Mouse (Mus musculus): ENCODE results near the gene Camsap3. TPM values are rescaled to one million over a fixed set of nuclear protein-coding genes. Genes with fewer than 3 reads are reported as not detected.
"Not testable (repeated sequence)": the region's sequence is repeated elsewhere in the genome, so short reads cannot be mapped to it uniquely, and the experiment has no call there.

The Camsap3 gene
- polyA plus RNA-seq, 1 experiment, result 2.4 TPM

GRCm38 (mm10) chr8:3567641-3568371, 19.3 kb upstream of the Camsap3 start, which contains the start of gene C330021F23Rik:
C330021F23Rik (plus strand) TSS chr8:3567990.
- no peaks in the 10 kb centered on the region for H3K4me1 ChIP-seq (ENCODE audit: control insufficient read depth, insufficient read depth, insufficient read length)
- no peak within 1 kb of the TSS for H3K4me3 ChIP-seq (ENCODE audit: extremely low read depth, insufficient read depth, insufficient read length)
- no peaks in the 10 kb centered on the region for H3K36me3 ChIP-seq (ENCODE audit: control insufficient read depth, insufficient read depth, low read length)
- DNase-seq (ENCODE audit: low read depth in 1 of 2, low spot score in 2 of 2), result no peak
- TF ChIP-seq POLR2A (IDR thresholded peaks at IDR 0.05; ENCODE audit: low read depth, low read length) (no peak), CTCF (IDR thresholded peaks at IDR 0.05; ENCODE audit: extremely low read depth, insufficient read depth, insufficient read length, insufficient replicate concordance) (no peak)
- H3K27me3 ChIP-seq (ENCODE audit: control insufficient read depth, insufficient read depth, low read length), result no peaks in the 10 kb centered on the region
- WGBS, result 58% methylated on average over 12 of the region's 12 CpGs
- no peak within 1 kb of the TSS for H3K27ac ChIP-seq (ENCODE audit: insufficient read depth, low read length)

DNA sequence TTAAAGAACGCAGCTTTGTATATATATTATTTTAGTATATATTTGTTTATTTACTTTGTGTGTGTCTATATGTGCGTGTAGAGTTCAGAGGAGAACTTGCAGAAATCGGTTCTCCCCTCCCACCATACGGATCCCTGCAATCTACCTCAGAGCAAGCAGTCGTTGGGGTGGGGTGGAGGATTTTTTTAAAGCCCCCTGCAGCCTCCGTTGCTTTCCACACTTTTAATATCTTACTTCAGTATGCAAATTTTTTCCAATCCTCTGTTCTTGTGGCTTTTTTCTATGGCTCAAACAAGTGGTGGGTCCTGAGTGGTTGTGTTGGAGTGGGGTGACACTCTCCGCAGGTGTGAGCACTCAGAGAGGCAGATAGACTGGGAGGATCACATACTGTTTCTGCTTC, 18.7 kb upstream of the Camsap3 start:
- no peak overlapping the region for H3K4me3 ChIP-seq (ENCODE audit: extremely low read depth, insufficient read depth, insufficient read length)
- no peaks in the 10 kb centered on the region for H3K27me3 ChIP-seq (ENCODE audit: control insufficient read depth, insufficient read depth, low read length)
- no peaks in the 10 kb centered on the region for H3K36me3 ChIP-seq (ENCODE audit: control insufficient read depth, insufficient read depth, low read length)
- 40% methylated on average over 7 of the region's 7 CpGs for WGBS
- DNase-seq (ENCODE audit: low read depth in 1 of 2, low spot score in 2 of 2), result no peak
- H3K27ac ChIP-seq (ENCODE audit: insufficient read depth, low read length), result no peak overlapping the region
- TF ChIP-seq POLR2A (IDR thresholded peaks at IDR 0.05; ENCODE audit: low read depth, low read length) (no peak), CTCF (IDR thresholded peaks at IDR 0.05; ENCODE audit: extremely low read depth, insufficient read depth, insufficient read length, insufficient replicate concordance) (no peak)
- H3K4me1 ChIP-seq (ENCODE audit: control insufficient read depth, insufficient read depth, insufficient read length), result no peaks in the 10 kb centered on the region

GRCm38 (mm10) chr8:3569784-3570183, 17.3 kb upstream of the Camsap3 start:
- Histone ChIP-seq H3K36me3 (ENCODE audit: control insufficient read depth, insufficient read depth, low read length) (no peaks in the 10 kb centered on the region), H3K4me1 (ENCODE audit: control insufficient read depth, insufficient read depth, insufficient read length) (no peaks in the 10 kb centered on the region), H3K27ac (ENCODE audit: insufficient read depth, low read length) (no peak overlapping the region), H3K27me3 (ENCODE audit: control insufficient read depth, insufficient read depth, low read length) (no peaks in the 10 kb centered on the region), H3K4me3 (ENCODE audit: extremely low read depth, insufficient read depth, insufficient read length) (no peak overlapping the region)
- TF ChIP-seq POLR2A (IDR thresholded peaks at IDR 0.05; ENCODE audit: low read depth, low read length) (no peak), CTCF (IDR thresholded peaks at IDR 0.05; ENCODE audit: extremely low read depth, insufficient read depth, insufficient read length, insufficient replicate concordance) (no peak)
- WGBS, result 79% methylated on average over 5 of the region's 5 CpGs
- no peak for DNase-seq (ENCODE audit: low read depth in 1 of 2, low spot score in 2 of 2)

DNA sequence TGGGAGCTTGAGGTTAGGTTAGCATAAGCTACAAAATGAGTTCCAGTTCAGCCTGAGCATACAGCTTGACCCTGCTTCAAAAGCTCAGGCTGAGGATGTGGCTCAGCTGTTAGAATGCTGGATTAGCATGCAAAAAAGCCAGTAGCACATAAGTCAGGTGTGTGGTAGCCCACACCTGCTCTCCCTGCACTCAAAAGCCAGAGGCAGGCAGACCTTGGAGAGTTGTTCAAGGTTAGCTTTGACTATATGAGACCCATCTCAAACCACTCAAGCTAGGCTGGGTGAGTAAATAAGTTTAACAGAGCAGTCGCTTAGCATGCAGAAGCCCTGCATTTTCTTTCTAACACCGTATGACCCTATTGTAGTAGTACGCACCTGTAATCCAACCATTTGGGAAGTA, 12.5 kb upstream of the Camsap3 start:
- no peaks in the 10 kb centered on the region for H3K27me3 ChIP-seq (ENCODE audit: control insufficient read depth, insufficient read depth, low read length)
- DNase-seq (ENCODE audit: low read depth in 1 of 2, low spot score in 2 of 2), result no peak
- H3K4me1 ChIP-seq (ENCODE audit: control insufficient read depth, insufficient read depth, insufficient read length), result no peaks in the 10 kb centered on the region
- 97% methylated on average over 3 of the region's 3 CpGs for WGBS
- TF ChIP-seq POLR2A (IDR thresholded peaks at IDR 0.05; ENCODE audit: low read depth, low read length) (no peak), CTCF (IDR thresholded peaks at IDR 0.05; ENCODE audit: extremely low read depth, insufficient read depth, insufficient read length, insufficient replicate concordance) (no peak)
- no peak overlapping the region for H3K4me3 ChIP-seq (ENCODE audit: extremely low read depth, insufficient read depth, insufficient read length)
- no peak overlapping the region for H3K27ac ChIP-seq (ENCODE audit: insufficient read depth, low read length)
- H3K36me3 ChIP-seq (ENCODE audit: control insufficient read depth, insufficient read depth, low read length), result no peaks in the 10 kb centered on the region

DNA sequence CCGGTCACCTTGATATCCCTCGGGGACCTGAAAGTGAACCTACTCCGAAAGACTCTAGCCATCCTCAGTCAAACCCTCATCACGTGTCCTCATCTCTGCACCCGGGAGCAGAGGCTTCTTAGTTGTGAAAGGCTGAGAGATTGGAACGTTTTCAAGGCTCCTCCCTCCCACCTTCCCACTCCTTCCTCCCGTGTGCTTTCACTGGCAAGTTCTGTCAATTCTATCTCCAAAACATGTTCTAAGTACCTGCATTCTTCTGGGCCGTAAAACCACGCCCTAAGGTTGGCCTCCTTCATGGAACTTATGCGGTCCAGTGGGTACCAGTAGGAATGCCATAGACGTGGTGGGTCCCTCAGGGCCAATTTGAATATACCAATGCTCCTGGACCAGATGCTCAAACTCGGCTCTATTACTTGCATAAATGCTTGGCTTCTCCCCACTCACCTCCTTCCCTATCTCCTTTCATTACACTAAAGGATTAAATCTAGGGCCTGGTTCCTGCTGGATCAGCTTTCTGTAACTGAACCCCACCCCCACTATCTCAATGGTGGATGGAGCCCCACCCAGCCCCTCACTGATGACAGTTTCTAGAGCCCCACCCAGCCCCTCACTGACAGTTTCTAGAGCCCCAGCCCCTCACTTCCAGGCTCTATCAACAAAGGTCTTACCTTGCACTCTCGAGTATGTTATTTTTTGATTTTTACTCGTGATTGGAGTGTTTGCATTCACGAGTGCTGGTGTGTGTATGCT, 10.7 kb upstream of the Camsap3 start:
- TF ChIP-seq CTCF (IDR thresholded peaks at IDR 0.05; ENCODE audit: extremely low read depth, insufficient read depth, insufficient read length, insufficient replicate concordance) (no peak), POLR2A (IDR thresholded peaks at IDR 0.05; ENCODE audit: low read depth, low read length) (no peak)
- no peak for DNase-seq (ENCODE audit: low read depth in 1 of 2, low spot score in 2 of 2)
- H3K27ac ChIP-seq (ENCODE audit: insufficient read depth, low read length), result no peak overlapping the region
- WGBS, result 73% methylated on average over 15 of the region's 15 CpGs
- H3K4me3 ChIP-seq (ENCODE audit: extremely low read depth, insufficient read depth, insufficient read length), result no peak overlapping the region
- no peaks in the 10 kb centered on the region for H3K27me3 ChIP-seq (ENCODE audit: control insufficient read depth, insufficient read depth, low read length)
- no peaks in the 10 kb centered on the region for H3K36me3 ChIP-seq (ENCODE audit: control insufficient read depth, insufficient read depth, low read length)
- no peaks in the 10 kb centered on the region for H3K4me1 ChIP-seq (ENCODE audit: control insufficient read depth, insufficient read depth, insufficient read length)

GRCm38 (mm10) chr8:3579390-3580364, 7.4 kb upstream of the Camsap3 start:
- H3K36me3 ChIP-seq (ENCODE audit: control insufficient read depth, insufficient read depth, low read length), result no peaks in the 10 kb centered on the region
- no peak overlapping the region for H3K4me3 ChIP-seq (ENCODE audit: extremely low read depth, insufficient read depth, insufficient read length)
- DNase-seq (ENCODE audit: low read depth in 1 of 2, low spot score in 2 of 2), result no peak
- no peaks in the 10 kb centered on the region for H3K4me1 ChIP-seq (ENCODE audit: control insufficient read depth, insufficient read depth, insufficient read length)
- WGBS, result 92% methylated on average over 9 of the region's 9 CpGs
- no peak overlapping the region for H3K27ac ChIP-seq (ENCODE audit: insufficient read depth, low read length)
- TF ChIP-seq POLR2A (IDR thresholded peaks at IDR 0.05; ENCODE audit: low read depth, low read length), result no peak
- no peak for TF ChIP-seq CTCF (IDR thresholded peaks at IDR 0.05; ENCODE audit: extremely low read depth, insufficient read depth, insufficient read length, insufficient replicate concordance)
- no peaks in the 10 kb centered on the region for H3K27me3 ChIP-seq (ENCODE audit: control insufficient read depth, insufficient read depth, low read length)

DNA sequence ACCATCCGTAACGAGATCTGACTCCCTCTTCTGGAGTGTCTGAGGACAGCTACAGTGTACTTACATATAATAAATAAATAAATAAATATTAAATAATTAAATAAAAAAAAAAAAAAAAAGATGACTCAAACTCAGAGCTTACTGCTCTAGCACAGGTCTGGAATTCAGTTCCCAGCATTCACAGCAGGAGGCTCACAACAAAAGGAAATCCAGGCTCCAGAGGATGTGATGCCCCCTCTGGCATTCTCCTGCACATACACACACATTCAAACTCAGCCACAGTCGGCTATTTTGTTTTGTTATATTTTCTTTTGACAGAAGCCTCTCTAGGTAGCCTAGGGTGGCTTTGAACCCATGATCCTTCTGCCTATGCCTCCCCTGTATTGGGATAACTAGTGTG, 5.1 kb upstream of the Camsap3 start:
- 83% methylated on average over 3 of the region's 3 CpGs for WGBS

More for the DNA sequence above, 5.1 kb upstream of the Camsap3 start:
- H3K27me3 ChIP-seq (ENCODE audit: control insufficient read depth, insufficient read depth, low read length); H3K27ac ChIP-seq (ENCODE audit: insufficient read depth, low read length); H3K36me3 ChIP-seq (ENCODE audit: control insufficient read depth, insufficient read depth, low read length); H3K4me1 ChIP-seq (ENCODE audit: control insufficient read depth, insufficient read depth, insufficient read length); DNase-seq (ENCODE audit: low read depth in 1 of 2, low spot score in 2 of 2); H3K4me3 ChIP-seq (ENCODE audit: extremely low read depth, insufficient read depth, insufficient read length): not testable (repeated sequence)

Data from spleen, adult 2 months (tissue).